Mouse (Mus musculus) forebrain, embryonic 14.5 days (tissue): ENCODE measurements at regions not wholly inside any gene's neighbourhood (a gene's known extent, or its start where the extent isn't known, plus 50 kb on each side); places are given as distances from the start of the nearest gene placed in this dataset.

Source experiments
- ATAC-seq: fragments of 200-750 bp; cut with Nextera tagmentation; 2 replicates; pipeline ENCODE4 v1.8.0; 2017; ENCODE audit warnings: mild to moderate bottlenecking, moderate library complexity
- DNase-seq: peaks from one replicate; pipeline ENCODE4 v3.0.0-alpha.2; 2015; ENCODE audit warnings: low spot score
- H3K27ac ChIP-seq: fragments of 300-500 bp; sonication (generic); 2 replicates; pipeline ENCODE4 v1.5.1; 2014; ENCODE audit warnings: low read depth, mild to moderate bottlenecking, control low read depth, low read length, moderate library complexity
- H3K27me3 ChIP-seq: fragments of 300-500 bp; sonication (generic); replicated peaks from 2 replicates; pipeline ENCODE4 v1.6.1; 2014; ENCODE audit warnings: low read length, control low read depth, mixed read lengths; ENCODE audit not compliant: control insufficient read depth, insufficient read depth
- H3K36me3 ChIP-seq: fragments of 300-500 bp; sonication (generic); 2 replicates; pipeline ENCODE4 v1.6.1; 2014; ENCODE audit warnings: low read length, control low read depth; ENCODE audit not compliant: control insufficient read depth, insufficient read depth
- H3K4me1 ChIP-seq: fragments of 300-500 bp; sonication (generic); 2 replicates; pipeline ENCODE4 v1.6.1; 2014; ENCODE audit warnings: antibody characterized with exemption, low read length, control low read depth; ENCODE audit not compliant: control insufficient read depth, insufficient read depth
- H3K4me2 ChIP-seq: fragments of 300-500 bp; sonication (generic); 2 replicates; pipeline ENCODE4 v1.6.1; 2014; ENCODE audit warnings: mild to moderate bottlenecking, control low read depth, low read length
- H3K4me3 ChIP-seq: fragments of 300-500 bp; sonication (generic); 2 replicates; pipeline ENCODE4 v1.5.1; 2014; ENCODE audit warnings: low read depth, low read length, control low read depth
- H3K9ac ChIP-seq: fragments of 300-500 bp; sonication (generic); 2 replicates; pipeline ENCODE4 v1.6.1; 2014; ENCODE audit warnings: mild to moderate bottlenecking, low read length, control low read depth, moderate library complexity
- H3K9me3 ChIP-seq: fragments of 300-500 bp; sonication (generic); replicated peaks from 2 replicates; pipeline ENCODE4 v1.6.1; 2016; ENCODE audit warnings: low read length, control low read depth, mixed read lengths; ENCODE audit not compliant: control insufficient read depth
- WGBS: fragments of 180-500 bp; shearing (Covaris S2); extraction: QIAGEN DNeasy Blood & Tissue Kit; methylation state at CpG from one replicate; pipeline ENCODE4 v1.1.7; 2014; 5-methylcytosine and 5-hydroxymethylcytosine counted together

- Histone ChIP-seq H3K4me1 (no peaks in the 10 kb centered on the region), H3K9me3 (no peaks in the 10 kb centered on the region), H3K27me3 (no peaks in the 10 kb centered on the region), H3K27ac (no peak overlapping the region), H3K4me3 (no peak overlapping the region), H3K4me2 (no peak overlapping the region), H3K36me3 (no peaks in the 10 kb centered on the region), H3K9ac (no peak overlapping the region)
- ATAC-seq (no peak), DNase-seq (no peak)
- WGBS: 77% methylated on average over 3 of the region's 3 CpGs
Observed at GRCm38 (mm10) chr1:52397460-52397859, 103.0 kb downstream of the Nab1 start.

GRCm38 (mm10) chr1:52392933-52393332 is 107.5 kb downstream of the Nab1 start:
- no peak overlapping the region for H3K4me3 ChIP-seq
- no peaks in the 10 kb centered on the region for H3K4me1 ChIP-seq
- no peak overlapping the region for H3K4me2 ChIP-seq
- no peak overlapping the region for H3K9ac ChIP-seq
- H3K27me3 ChIP-seq: no peaks in the 10 kb centered on the region
- no peak for ATAC-seq
- no peak for DNase-seq
- no peaks in the 10 kb centered on the region for H3K9me3 ChIP-seq
- no peak overlapping the region for H3K27ac ChIP-seq
- no peaks in the 10 kb centered on the region for H3K36me3 ChIP-seq
- WGBS: 48% methylated on average over 2 of the region's 2 CpGs

- Histone ChIP-seq H3K36me3 (no peaks in the 10 kb centered on the region), H3K27ac (no peak overlapping the region), H3K4me1 (no peaks in the 10 kb centered on the region), H3K9me3 (no peaks in the 10 kb centered on the region), H3K4me3 (no peak overlapping the region), H3K27me3 (no peaks in the 10 kb centered on the region), H3K4me2 (no peak overlapping the region), H3K9ac (no peak overlapping the region)
- ATAC-seq: no peak
- 71% methylated on average over 6 of the region's 6 CpGs for WGBS
- no peak for DNase-seq
Observed at GRCm38 (mm10) chr1:52388836-52389235, 111.6 kb downstream of the Nab1 start.

- no peak overlapping the region for H3K4me3 ChIP-seq
- no peak overlapping the region for H3K27ac ChIP-seq
- ATAC-seq: no peak; the same call in 1 of the 2 replicates
- peak; percentile 23 for DNase-seq
- H3K36me3 ChIP-seq: no peaks in the 10 kb centered on the region
- H3K9me3 ChIP-seq: no peaks in the 10 kb centered on the region
- no peak overlapping the region for H3K9ac ChIP-seq
- WGBS: 59% methylated on average over 6 of the region's 6 CpGs
- H3K4me1 ChIP-seq: no peaks in the 10 kb centered on the region
- no peak overlapping the region for H3K4me2 ChIP-seq
- H3K27me3 ChIP-seq: no peaks in the 10 kb centered on the region
Observed at GRCm38 (mm10) chr1:52388118-52388517, 112.4 kb downstream of the Nab1 start.

- Histone ChIP-seq H3K27ac (no peak overlapping the region), H3K4me2 (no peak overlapping the region), H3K4me1 (no peaks in the 10 kb centered on the region), H3K36me3 (no peaks in the 10 kb centered on the region), H3K27me3 (no peaks in the 10 kb centered on the region), H3K9ac (no peak overlapping the region), H3K4me3 (no peak overlapping the region), H3K9me3 (no peaks in the 10 kb centered on the region)
- ATAC-seq (no peak), DNase-seq (no peak)
- 94% methylated on average over 3 of the region's 3 CpGs for WGBS
Observed at GRCm38 (mm10) chr1:52387062-52387461, 113.4 kb downstream of the Nab1 start.

GRCm38 (mm10) chr1:52375320-52375719 is 125.2 kb downstream of the Nab1 start:
- 84% methylated on average over 6 of the region's 6 CpGs for WGBS
- Histone ChIP-seq H3K9ac (no peak overlapping the region), H3K4me3 (no peak overlapping the region), H3K27me3 (no peaks in the 10 kb centered on the region), H3K4me1 (no peaks in the 10 kb centered on the region), H3K27ac (no peak overlapping the region), H3K9me3 (no peaks in the 10 kb centered on the region), H3K4me2 (no peak overlapping the region), H3K36me3 (no peaks in the 10 kb centered on the region)
- DNase-seq: no peak
- ATAC-seq: no peak

- H3K4me2 ChIP-seq: no peak overlapping the region
- no peaks in the 10 kb centered on the region for H3K27me3 ChIP-seq
- no peak overlapping the region for H3K27ac ChIP-seq
- no peaks in the 10 kb centered on the region for H3K36me3 ChIP-seq
- no peaks in the 10 kb centered on the region for H3K9me3 ChIP-seq
- H3K9ac ChIP-seq: no peak overlapping the region
- WGBS: 91% methylated on average over 2 of the region's 2 CpGs
- no peak overlapping the region for H3K4me3 ChIP-seq
- no peaks in the 10 kb centered on the region for H3K4me1 ChIP-seq
- DNase-seq (no peak), ATAC-seq (no peak)
Observed at GRCm38 (mm10) chr1:52374666-52375065, 125.8 kb downstream of the Nab1 start.

- DNase-seq: no peak
- no peak overlapping the region for H3K4me2 ChIP-seq
- no peaks in the 10 kb centered on the region for H3K4me1 ChIP-seq
- H3K27ac ChIP-seq: no peak overlapping the region
- H3K27me3 ChIP-seq: no peaks in the 10 kb centered on the region
- no peak overlapping the region for H3K9ac ChIP-seq
- no peak for ATAC-seq
- no peak overlapping the region for H3K4me3 ChIP-seq
- WGBS: 76% methylated on average over 2 of the region's 2 CpGs
- H3K9me3 ChIP-seq: no peaks in the 10 kb centered on the region
- H3K36me3 ChIP-seq: no peaks in the 10 kb centered on the region
Observed at GRCm38 (mm10) chr1:52373817-52374216, 126.7 kb downstream of the Nab1 start.

- H3K36me3 ChIP-seq: no peaks in the 10 kb centered on the region
- WGBS: 82% methylated on average over 7 of the region's 7 CpGs
Observed at GRCm38 (mm10) chr1:52366386-52366785, 133.4 kb upstream of the Gls start.

More at GRCm38 (mm10) chr1:52366386-52366785, 133.4 kb upstream of the Gls start:
- Histone ChIP-seq H3K27ac (no peak overlapping the region), H3K4me2 (no peak overlapping the region), H3K4me3 (no peak overlapping the region), H3K4me1 (no peaks in the 10 kb centered on the region), H3K9me3 (no peaks in the 10 kb centered on the region), H3K9ac (no peak overlapping the region), H3K27me3 (no peaks in the 10 kb centered on the region)
- DNase-seq: no peak
- ATAC-seq: no peak
